Mouse (Mus musculus) thymus, adult 2 months (tissue): Measurements from ENCODE around the gene Casz1.

Experiments
- CTCF ChIP-seq: fragments of 200-500 bp; IDR thresholded peaks from 2 replicates; pipeline ENCODE4 v1.5.1; 2012; ENCODE audit warnings: mild to moderate bottlenecking, control low read depth, low read length, moderate library complexity, borderline replicate concordance; ENCODE audit not compliant: control insufficient read depth, poor library complexity, insufficient read depth; ENCODE audit errors: extremely low read depth
- POLR2A ChIP-seq: fragments of 200-500 bp; IDR thresholded peaks from 2 replicates; pipeline ENCODE4 v1.6.1; 2012; ENCODE audit warnings: mild to moderate bottlenecking, low read length, control low read depth, moderate library complexity; ENCODE audit not compliant: control insufficient read depth, poor library complexity, insufficient read depth; ENCODE audit errors: extremely low read depth

- TF ChIP-seq CTCF (no peak), POLR2A (no peak)
Measured at GRCm38 (mm10) chr4:148876166-148876565, 71.9 kb downstream of the Casz1 start.
